Mouse (Mus musculus) lung, embryonic 14.5 days (tissue): Measurements from ENCODE around the gene Selenow. TPM values are rescaled to one million over a fixed set of nuclear protein-coding genes. Genes with fewer than 3 reads are reported as not detected.

Experiments used
- ATAC-seq: fragments of 200-750 bp; cut with Nextera tagmentation; 2 replicates; pipeline ENCODE4 v1.8.0; 2017; ENCODE audit warnings: mild to moderate bottlenecking, moderate TSS enrichment, moderate library complexity; ENCODE audit not compliant: insufficient read depth
- DNase-seq: peaks from one replicate; pipeline ENCODE4 v3.0.0-alpha.2; 2015
- H3K27ac ChIP-seq: fragments of 300-500 bp; sonication (generic); 2 replicates; pipeline ENCODE4 v1.5.1; 2014; ENCODE audit warnings: low read depth, mild to moderate bottlenecking, moderate library complexity
- H3K27me3 ChIP-seq: fragments of 300-500 bp; sonication (generic); 2 replicates; pipeline ENCODE4 v1.6.1; 2014; ENCODE audit warnings: low read length, control low read depth; ENCODE audit not compliant: insufficient read depth
- H3K36me3 ChIP-seq: fragments of 300-500 bp; sonication (generic); 2 replicates; pipeline ENCODE4 v1.6.1; 2014; ENCODE audit warnings: control low read depth; ENCODE audit not compliant: insufficient read depth
- H3K4me1 ChIP-seq: fragments of 300-500 bp; sonication (generic); 2 replicates; pipeline ENCODE4 v1.6.1; 2014; ENCODE audit warnings: antibody characterized with exemption, control low read depth; ENCODE audit not compliant: insufficient read depth
- H3K4me2 ChIP-seq: fragments of 300-500 bp; sonication (generic); 2 replicates; pipeline ENCODE4 v1.6.1; 2014; ENCODE audit warnings: mild to moderate bottlenecking
- H3K4me3 ChIP-seq: fragments of 300-500 bp; sonication (generic); 2 replicates; pipeline ENCODE4 v1.5.1; 2014; ENCODE audit warnings: low read depth, low read length
- H3K9ac ChIP-seq: fragments of 300-500 bp; sonication (generic); 2 replicates; pipeline ENCODE4 v1.6.1; 2014
- H3K9me3 ChIP-seq: fragments of 300-500 bp; sonication (generic); 2 replicates; pipeline ENCODE4 v1.6.1; 2016; ENCODE audit warnings: low read depth, low read length, control low read depth
- CTCF ChIP-seq: IDR thresholded peaks from 2 replicates; pipeline ENCODE4 v1.5.1; 2016; ENCODE audit warnings: antibody characterized with exemption, low read depth
- WGBS: fragments of 180-500 bp; shearing (Covaris S2); extraction: QIAGEN DNeasy Blood & Tissue Kit; methylation state at CpG from one replicate; pipeline ENCODE4 v1.1.7; 2014; 5-methylcytosine and 5-hydroxymethylcytosine counted together
- polyA plus RNA-seq: library from polyadenylated mRNA; unstranded; fragments of >200 nt; fragmentation: Nextera tagmentation; extraction: Ambion mirVana; gene quantifications from 2 replicates; pipeline ENCODE4 v1.2.1, GENCODE M21; 2014

Gene Selenow
- polyA plus RNA-seq, 1 experiment from 2014 or later: 909 TPM

DNA sequence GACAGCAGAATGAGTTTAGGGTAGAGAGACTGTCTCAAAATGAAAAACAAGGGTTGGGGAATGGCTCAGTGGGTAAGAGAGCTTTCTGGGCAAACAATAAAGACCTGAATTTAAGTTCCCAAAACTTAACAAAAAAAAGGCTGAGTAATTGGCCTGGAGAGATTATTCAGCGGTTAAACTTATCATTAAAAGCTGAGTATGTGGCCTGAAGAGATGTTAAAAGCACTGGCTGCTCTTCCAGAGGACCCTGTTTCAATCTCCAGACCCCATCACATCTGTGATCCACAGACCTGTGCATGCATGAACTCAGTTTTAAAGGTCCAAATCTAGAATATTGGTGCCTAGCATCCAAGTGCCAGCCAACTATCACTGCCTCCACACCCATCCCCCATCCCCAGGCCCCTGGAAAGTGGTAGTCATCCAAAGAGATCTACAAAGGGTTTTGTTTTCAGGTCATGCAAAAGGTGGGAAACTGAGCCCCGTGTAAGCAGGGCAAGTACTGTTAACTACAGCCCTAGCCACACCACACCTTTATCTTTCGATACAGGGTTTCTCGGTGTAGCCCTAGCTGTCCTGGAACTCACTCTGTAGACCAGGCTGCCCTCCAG is 25.6 kb upstream of the Selenow start:
- no peak for TF ChIP-seq CTCF
- 43% methylated on average over 4 of the region's 4 CpGs for WGBS
- no peaks in the 10 kb centered on the region for H3K9me3 ChIP-seq
- H3K36me3 ChIP-seq: peaks cover 51% of the 10 kb centered on the region
- DNase-seq (no peak), ATAC-seq (no peak)
- H3K27ac ChIP-seq: no peak overlapping the region
- no peak overlapping the region for H3K4me2 ChIP-seq
- H3K4me3 ChIP-seq: peak overlapping the region; percentile 19; the same call in 1 of the 2 replicates
- no peaks in the 10 kb centered on the region for H3K27me3 ChIP-seq
- H3K4me1 ChIP-seq: no peaks in the 10 kb centered on the region
- H3K9ac ChIP-seq: no peak overlapping the region

- ATAC-seq (peak; percentile 91), DNase-seq (peak; percentile 100)
- no peak for TF ChIP-seq CTCF
- Histone ChIP-seq H3K9ac (peak within 1 kb of the TSS; percentile 43), H3K9me3 (no peaks in the 10 kb centered on the region), H3K4me2 (peak within 1 kb of the TSS; percentile 74), H3K4me3 (peak within 1 kb of the TSS; percentile 50), H3K27ac (peak within 1 kb of the TSS; percentile 94), H3K4me1 (no peaks in the 10 kb centered on the region), H3K36me3 (peaks cover 52% of the 10 kb centered on the region), H3K27me3 (no peaks in the 10 kb centered on the region)
- WGBS: 2% methylated on average over 59 of the region's 59 CpGs
Measured at GRCm38 (mm10) chr7:15945721-15946536, 23.7 kb upstream of the Selenow start, which contains the start of gene Nop53. Nop53 (minus strand) TSS chr7:15946074.

- no peak for TF ChIP-seq CTCF
- DNase-seq (no peak), ATAC-seq (no peak)
- Histone ChIP-seq H3K4me1 (no peaks in the 10 kb centered on the region), H3K4me3 (peak overlapping the region; percentile 50), H3K36me3 (peaks cover 53% of the 10 kb centered on the region), H3K27me3 (no peaks in the 10 kb centered on the region), H3K9ac (peak overlapping the region; percentile 43), H3K9me3 (no peaks in the 10 kb centered on the region), H3K27ac (peak overlapping the region; percentile 94; the same call in 1 of the 2 replicates), H3K4me2 (peak overlapping the region; percentile 74)
- WGBS: 5% methylated on average over 8 of the region's 8 CpGs
Measured at GRCm38 (mm10) chr7:15945211-15945610, 23.0 kb upstream of the Selenow start.

DNA sequence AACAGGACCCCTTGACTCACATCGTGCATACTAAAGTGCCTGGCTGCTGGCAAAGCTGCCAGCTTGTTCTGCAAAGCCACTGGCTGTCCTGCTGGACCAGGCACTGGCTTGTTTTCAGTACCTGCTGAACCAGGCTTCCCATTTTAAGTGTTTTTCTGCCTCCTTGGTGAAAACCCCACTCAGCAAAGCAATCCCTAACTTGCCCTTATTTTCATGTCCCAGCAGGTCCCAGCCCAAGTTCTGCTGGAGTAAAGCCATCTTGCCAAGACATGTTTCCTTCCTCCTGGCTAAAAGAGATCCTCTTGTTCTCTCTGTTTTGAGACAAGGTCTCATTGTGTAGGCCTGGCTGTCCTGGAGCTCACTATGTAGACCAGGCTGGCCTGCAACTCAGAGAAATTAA is 22.1 kb upstream of the Selenow start:
- Histone ChIP-seq H3K4me3 (no peak overlapping the region; the same call in 1 of the 2 replicates), H3K9me3 (no peaks in the 10 kb centered on the region), H3K36me3 (peaks cover 53% of the 10 kb centered on the region), H3K4me2 (peak overlapping the region; percentile 74; the same call in 1 of the 2 replicates), H3K9ac (no peak overlapping the region), H3K27ac (no peak overlapping the region), H3K4me1 (no peaks in the 10 kb centered on the region), H3K27me3 (no peaks in the 10 kb centered on the region)
- no peak for TF ChIP-seq CTCF
- 88% methylated on average over 1 of the region's 1 CpGs for WGBS
- no peak for DNase-seq
- no peak for ATAC-seq

GRCm38 (mm10) chr7:15938621-15939020 is 16.4 kb upstream of the Selenow start:
- peaks cover 75% of the 10 kb centered on the region for H3K36me3 ChIP-seq
- H3K9me3 ChIP-seq: no peaks in the 10 kb centered on the region
- no peak for TF ChIP-seq CTCF
- H3K27me3 ChIP-seq: no peaks in the 10 kb centered on the region
- H3K27ac ChIP-seq: no peak overlapping the region
- DNase-seq: no peak
- no peak overlapping the region for H3K9ac ChIP-seq
- no peak overlapping the region for H3K4me2 ChIP-seq
- ATAC-seq: no peak
- H3K4me1 ChIP-seq: no peaks in the 10 kb centered on the region
- WGBS: 89% methylated on average over 3 of the region's 3 CpGs
- no peak overlapping the region for H3K4me3 ChIP-seq

DNA sequence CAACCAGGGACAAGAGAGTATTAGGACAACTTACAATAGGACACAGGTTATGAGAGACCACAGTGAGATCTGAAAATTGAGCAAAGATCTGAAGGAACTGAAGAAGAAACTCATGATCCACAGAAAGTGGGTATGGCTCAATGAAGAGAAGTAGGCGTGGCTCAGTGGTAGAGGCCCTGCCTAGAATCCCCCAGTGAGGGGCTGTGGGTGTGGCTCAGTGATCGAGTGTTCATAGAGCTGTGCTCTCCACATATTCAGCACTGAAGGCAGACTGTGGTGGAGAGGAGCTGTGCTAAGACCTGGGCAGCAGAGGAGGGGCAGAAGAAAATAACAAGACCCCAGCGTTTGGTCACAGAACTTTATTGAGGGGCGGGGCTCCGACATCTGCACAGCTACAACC is 15.3 kb upstream of the Selenow start:
- Histone ChIP-seq H3K27me3 (no peaks in the 10 kb centered on the region), H3K36me3 (peaks cover 64% of the 10 kb centered on the region)

More for the DNA sequence above, 15.3 kb upstream of the Selenow start:
- no peak for ATAC-seq
- H3K4me2 ChIP-seq: no peak overlapping the region
- no peak overlapping the region for H3K4me3 ChIP-seq
- TF ChIP-seq CTCF: no peak
- no peaks in the 10 kb centered on the region for H3K4me1 ChIP-seq
- WGBS: 86% methylated on average over 5 of the region's 5 CpGs
- no peaks in the 10 kb centered on the region for H3K9me3 ChIP-seq
- DNase-seq: no peak
- H3K9ac ChIP-seq: no peak overlapping the region
- H3K27ac ChIP-seq: no peak overlapping the region
